Mouse (Mus musculus) cerebellum, postnatal 14 days (tissue): ENCODE data around the gene Gm49510.

Experiments used
- DNase-seq, 2 experiments: peaks; one replicate each; pipeline ENCODE4 v3.0.0; 2021; ENCODE audit warnings: mixed read lengths in 2 of 2

The Gm49510 gene

DNA sequence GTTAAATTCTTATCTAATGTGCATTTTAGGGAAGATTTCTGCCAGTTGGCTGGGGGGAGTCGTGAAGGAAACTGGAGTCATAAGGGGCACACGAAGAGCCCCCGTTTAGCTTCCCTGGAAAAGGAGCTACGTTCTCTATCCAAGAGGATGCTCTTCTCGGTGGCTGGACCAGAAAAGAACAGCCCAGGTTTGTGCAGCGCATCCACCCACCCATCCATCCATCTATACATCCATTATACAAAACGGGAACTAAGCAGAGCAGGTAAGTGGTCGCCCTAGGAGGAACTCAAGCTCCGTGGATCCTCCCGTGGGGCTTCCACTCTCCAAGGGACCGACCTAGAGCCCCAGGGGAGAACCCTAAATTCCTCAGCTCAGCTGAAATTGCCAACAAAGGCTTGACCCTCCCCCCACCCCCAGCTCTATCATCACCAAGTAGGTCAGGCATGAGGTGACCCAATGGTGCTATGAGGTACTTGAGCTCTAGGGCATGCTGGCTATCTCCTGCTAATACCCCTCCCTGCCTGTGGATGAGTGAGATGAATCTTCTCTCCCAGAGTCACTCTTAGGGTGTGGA lies 48.8 kb downstream of the Gm49510 start:
- peak in 1 of 2 experiments; percentile 47 for DNase-seq

GRCm38 (mm10) chr15:78948883-78949282 lies 49.4 kb downstream of the Gm49510 start:
- peak; percentile 55 to 68 for DNase-seq

- DNase-seq: no peak
Observed at GRCm38 (mm10) chr15:78955663-78956062, 56.2 kb downstream of the Gm49510 start.

DNA sequence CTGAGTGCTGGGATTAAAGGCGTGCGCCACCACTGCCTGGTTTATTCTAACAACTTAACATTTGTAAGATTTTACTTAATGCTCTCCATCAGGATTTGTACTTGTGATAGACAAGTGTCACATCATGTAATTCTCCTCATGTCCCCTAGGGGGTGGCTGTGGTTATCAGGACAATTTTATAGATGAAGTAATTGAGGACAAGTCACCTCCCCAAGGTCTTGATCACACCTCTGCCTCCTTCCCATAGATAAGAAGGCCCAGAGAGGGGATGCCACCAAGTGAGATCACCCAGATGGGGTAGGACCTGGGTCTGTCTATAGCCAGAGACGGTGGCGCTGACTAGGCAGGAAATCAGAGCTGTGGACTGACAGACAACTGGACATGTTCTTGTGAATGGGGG lies 56.9 kb downstream of the Gm49510 start:
- peak in 1 of 2 experiments; percentile 36 for DNase-seq

- no peak for DNase-seq
Observed at GRCm38 (mm10) chr15:78957021-78957420, 57.6 kb downstream of the Gm49510 start.

DNA sequence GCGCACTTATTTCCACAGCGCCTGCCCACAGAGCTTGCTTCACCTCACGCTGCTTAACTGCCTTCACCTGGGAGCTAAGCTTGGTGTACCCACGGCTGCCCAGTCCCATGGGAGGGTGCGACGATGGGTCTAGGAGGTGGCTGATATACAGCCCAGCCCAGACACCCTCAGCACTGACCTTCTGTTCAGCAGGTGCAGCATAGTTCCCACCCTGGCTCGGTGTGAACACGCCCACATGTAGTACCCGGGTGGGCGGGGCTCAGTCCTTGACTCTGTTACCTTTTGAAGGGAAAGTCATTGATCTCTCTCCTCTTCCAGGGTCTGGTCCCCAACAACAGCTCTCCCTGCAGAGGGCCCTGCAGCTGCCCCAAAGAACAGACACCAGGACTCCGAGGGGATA lies 60.1 kb downstream of the Gm49510 start:
- DNase-seq: no peak

DNA sequence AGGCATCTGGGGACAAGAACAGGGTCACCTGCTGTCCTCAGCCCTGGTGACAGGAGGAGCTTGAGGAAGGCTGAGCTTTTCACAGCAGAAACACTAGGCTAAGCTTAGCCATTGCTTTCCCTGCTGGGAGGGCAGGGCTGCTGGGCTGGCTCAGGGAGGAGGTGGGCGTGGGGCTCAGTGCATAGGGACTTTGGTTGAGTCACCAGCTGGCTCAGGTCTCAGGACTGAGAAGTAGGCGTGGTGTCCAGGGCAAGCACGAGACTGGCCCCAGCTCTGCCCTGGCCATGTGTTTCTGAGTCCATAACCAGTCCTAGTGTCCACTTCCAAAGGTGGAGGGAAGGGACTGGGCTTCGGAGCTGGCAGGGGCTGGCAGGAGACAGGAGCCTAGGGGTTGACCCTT lies 60.6 kb downstream of the Gm49510 start:
- no peak for DNase-seq

DNA sequence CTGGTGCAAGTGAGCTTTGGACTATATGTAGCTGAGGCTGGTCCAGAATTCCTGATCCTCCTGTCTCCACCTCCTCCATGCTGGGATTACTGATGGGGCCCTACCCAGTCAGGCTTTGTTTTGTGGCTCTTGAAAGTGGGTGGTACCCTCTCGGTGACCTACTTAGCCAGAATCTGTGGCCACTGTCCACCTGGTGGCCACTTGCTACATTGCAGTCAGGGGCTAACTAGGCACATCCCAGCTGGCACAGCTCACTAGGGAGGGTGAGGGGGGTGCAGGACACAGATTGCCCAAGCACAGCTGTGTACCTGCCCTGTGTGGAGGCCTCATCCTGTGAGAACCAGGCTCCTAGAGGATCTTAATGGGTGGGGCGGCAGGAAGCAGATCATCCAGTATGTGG lies 63.4 kb downstream of the Gm49510 start:
- peak; percentile 87 to 93 for DNase-seq
